Mouse (Mus musculus) pancreas, adult 10 weeks (tissue): ENCODE measurements around the gene Gm10392. TPM values are rescaled to one million over a fixed set of nuclear protein-coding genes. Genes with fewer than 3 reads are reported as not detected.

Source experiments
- polyA plus RNA-seq: library from polyadenylated mRNA; stranded (reverse); fragments of 350-450 nt; fragmentation: Illumina TruSeq; extraction: RNeasy Lipid Tissue Mini Kit (QIAGEN cat#74804); gene quantifications from one replicate; pipeline ENCODE4 v1.2.3, GENCODE M21; 2015; ENCODE audit warnings: low read depth, low replicate concordance; ENCODE audit not compliant: insufficient read depth

Gm10392 gene
- not detected for polyA plus RNA-seq

GRCm38 (mm10) chr11:77519043-77519442, at the start of gene Gm10392:
TSS of gene Gm10392 (minus strand) at chr11:77519198.

GRCm38 (mm10) chr11:77515637-77516552, 3.1 kb downstream of the Gm10392 start, which contains the start of gene Trp53i13:
TSS of gene Trp53i13 (minus strand) at chr11:77515980.

GRCm38 (mm10) chr11:77514832-77515636, 4.0 kb downstream of the Gm10392 start, which contains the start of gene Abhd15:
TSS of gene Abhd15 (plus strand) at chr11:77515121.

GRCm38 (mm10) chr11:77493512-77494343, 25.3 kb downstream of the Gm10392 start, which contains the start of gene Git1:
TSS of gene Git1 (plus strand) at chr11:77493562.

GRCm38 (mm10) chr11:77489591-77490235, 29.3 kb downstream of the Gm10392 start, which contains the start of gene Ankrd13b:
TSS of gene Ankrd13b (minus strand) at chr11:77489678.

Other genes starting within 250 kb of the Gm10392 start
- 0.70 TPM for gene Coro6, start 56.8 kb downstream of the Gm10392 start, polyA plus RNA-seq
- gene Ankrd13b, start 29.5 kb downstream of the Gm10392 start, polyA plus RNA-seq: 3.5 TPM
- gene Git1, start 25.6 kb downstream of the Gm10392 start, polyA plus RNA-seq: 16.2 TPM
- gene Abhd15, start 4.1 kb downstream of the Gm10392 start, polyA plus RNA-seq: 1.2 TPM
- gene Trp53i13, start 3.2 kb downstream of the Gm10392 start, polyA plus RNA-seq: 7.3 TPM
- gene Taok1, start 88.6 kb upstream of the Gm10392 start, polyA plus RNA-seq: 4.5 TPM
- 5.8 TPM for gene Nufip2, start 167.0 kb upstream of the Gm10392 start, polyA plus RNA-seq
- gene Cryba1, start 206.1 kb upstream of the Gm10392 start, polyA plus RNA-seq: not detected
- 20.0 TPM for gene Myo18a, start 244.0 kb upstream of the Gm10392 start, polyA plus RNA-seq